Mouse (Mus musculus) liver, adult 2 months (tissue): Measurements from ENCODE around the gene Cacna2d1. TPM values are rescaled to one million over a fixed set of nuclear protein-coding genes. Genes with fewer than 3 reads are reported as not detected.

Source experiments
- DNase-seq: peaks from one replicate; pipeline ENCODE4 v3.0.0-alpha.2; 2011; ENCODE audit warnings: low read depth, low spot score; ENCODE audit errors: extremely low read depth
- H3K27ac ChIP-seq: fragments of 200-500 bp; replicated peaks from 2 replicates; pipeline ENCODE4 v1.5.1; 2012; ENCODE audit warnings: low read depth, mild to moderate bottlenecking, control low read depth, inconsistent platforms, low read length; ENCODE audit not compliant: insufficient read depth
- H3K27me3 ChIP-seq: fragments of 200-500 bp; 2 replicates; pipeline ENCODE4 v1.6.1; 2012; ENCODE audit warnings: mild to moderate bottlenecking, moderate library complexity, low read length, inconsistent platforms; ENCODE audit not compliant: control insufficient read depth, insufficient read depth
- H3K36me3 ChIP-seq: fragments of 200-500 bp; 2 replicates; pipeline ENCODE4 v1.6.1; 2012; ENCODE audit warnings: low read length, inconsistent platforms; ENCODE audit not compliant: control insufficient read depth, insufficient read depth
- H3K4me1 ChIP-seq: fragments of 200-500 bp; 2 replicates; pipeline ENCODE4 v1.6.1; 2011; ENCODE audit warnings: low read length; ENCODE audit not compliant: control insufficient read depth, insufficient read depth
- H3K4me3 ChIP-seq: fragments of 200-500 bp; 2 replicates; pipeline ENCODE4 v1.5.1; 2011; ENCODE audit warnings: low read depth, mild to moderate bottlenecking, control low read depth, low read length, moderate library complexity; ENCODE audit not compliant: insufficient read depth
- H3K79me2 ChIP-seq: fragments of 200-500 bp; 2 replicates; pipeline ENCODE4 v1.6.1; 2012; ENCODE audit warnings: inconsistent platforms, mild to moderate bottlenecking, low read length, moderate library complexity; ENCODE audit not compliant: control insufficient read depth, insufficient read depth
- H3K9ac ChIP-seq: fragments of 200-500 bp; 2 replicates; pipeline ENCODE4 v1.6.1; 2012; ENCODE audit warnings: low read depth, mild to moderate bottlenecking, control low read depth, inconsistent platforms, low read length
- CTCF ChIP-seq: fragments of 200-500 bp; IDR thresholded peaks from 2 replicates; pipeline ENCODE4 v1.5.1; 2011; ENCODE audit warnings: low read depth, low read length, control low read depth
- POLR2A ChIP-seq: fragments of 200-500 bp; IDR thresholded peaks from 2 replicates; pipeline ENCODE4 v1.6.1; 2011; ENCODE audit warnings: low read length, control low read depth; ENCODE audit not compliant: insufficient read depth; ENCODE audit errors: extremely low read depth
- WGBS: fragments of 180-500 bp; shearing (Covaris S2); methylation state at CpG from one replicate; pipeline ENCODE4 v1.1.7; 2018; 5-methylcytosine and 5-hydroxymethylcytosine counted together
- polyA plus RNA-seq: library from polyadenylated mRNA; depleted of rRNA; stranded (reverse); fragments of >200 nt; gene quantifications from 2 replicates; pipeline ENCODE4 v1.2.3, GENCODE M21; 2012
- total RNA-seq: library from RNA; depleted of rRNA; stranded (reverse); fragments of >200 nt; gene quantifications from 2 replicates; pipeline ENCODE4 v1.2.3, GENCODE M21; 2014

Cacna2d1 gene
- total and polyA plus RNA-seq, 2 experiments: 0.10 to 1.1 TPM

GRCm38 (mm10) chr5:16028881-16029280 lies 94.4 kb downstream of the Cacna2d1 start:
- no peaks in the 10 kb centered on the region for H3K4me1 ChIP-seq
- H3K79me2 ChIP-seq: no peaks in the 10 kb centered on the region
- no peak overlapping the region for H3K4me3 ChIP-seq
- no peak overlapping the region for H3K27ac ChIP-seq
- WGBS: 84% methylated on average over 6 of the region's 6 CpGs
- no peaks in the 10 kb centered on the region for H3K27me3 ChIP-seq
- TF ChIP-seq CTCF: no peak
- TF ChIP-seq POLR2A: no peak
- no peak overlapping the region for H3K9ac ChIP-seq
- no peak for DNase-seq
- H3K36me3 ChIP-seq: no peaks in the 10 kb centered on the region

- Histone ChIP-seq H3K9ac (no peak overlapping the region), H3K79me2 (no peaks in the 10 kb centered on the region), H3K36me3 (no peaks in the 10 kb centered on the region), H3K4me1 (no peaks in the 10 kb centered on the region), H3K4me3 (no peak overlapping the region), H3K27ac (no peak overlapping the region), H3K27me3 (no peaks in the 10 kb centered on the region)
- WGBS: 74% methylated on average over 5 of the region's 5 CpGs
- TF ChIP-seq POLR2A: no peak
- no peak for TF ChIP-seq CTCF
- no peak for DNase-seq
These were observed 95.0 kb downstream of the Cacna2d1 start for GRCm38 (mm10) chr5:16029481-16029880.

GRCm38 (mm10) chr5:16033569-16033968 lies 99.1 kb downstream of the Cacna2d1 start:
- H3K36me3 ChIP-seq: no peaks in the 10 kb centered on the region
- H3K4me3 ChIP-seq: no peak overlapping the region
- no peak overlapping the region for H3K27ac ChIP-seq
- no peaks in the 10 kb centered on the region for H3K27me3 ChIP-seq
- no peak for DNase-seq
- no peaks in the 10 kb centered on the region for H3K4me1 ChIP-seq
- no peak for TF ChIP-seq POLR2A
- H3K79me2 ChIP-seq: no peaks in the 10 kb centered on the region
- no peak overlapping the region for H3K9ac ChIP-seq
- 73% methylated on average over 1 of the region's 1 CpGs for WGBS

GRCm38 (mm10) chr5:16035259-16035658 lies 100.8 kb downstream of the Cacna2d1 start:
- H3K4me1 ChIP-seq: no peaks in the 10 kb centered on the region
- H3K36me3 ChIP-seq: no peaks in the 10 kb centered on the region
- WGBS: 76% methylated on average over 1 of the region's 1 CpGs
- no peak overlapping the region for H3K9ac ChIP-seq
- DNase-seq: no peak
- H3K27me3 ChIP-seq: no peaks in the 10 kb centered on the region
- no peak overlapping the region for H3K4me3 ChIP-seq
- no peak for TF ChIP-seq POLR2A
- TF ChIP-seq CTCF: no peak
- H3K27ac ChIP-seq: no peak overlapping the region
- H3K79me2 ChIP-seq: no peaks in the 10 kb centered on the region

- no peaks in the 10 kb centered on the region for H3K79me2 ChIP-seq
- no peak for DNase-seq
- no peak overlapping the region for H3K9ac ChIP-seq
- no peaks in the 10 kb centered on the region for H3K36me3 ChIP-seq
- H3K27ac ChIP-seq: no peak overlapping the region
- WGBS: 82% methylated on average over 6 of the region's 6 CpGs
- H3K4me3 ChIP-seq: no peak overlapping the region
- TF ChIP-seq CTCF (no peak), POLR2A (no peak)
- H3K27me3 ChIP-seq: no peaks in the 10 kb centered on the region
- H3K4me1 ChIP-seq: no peaks in the 10 kb centered on the region
These were observed 110.8 kb downstream of the Cacna2d1 start for GRCm38 (mm10) chr5:16045147-16045878.

GRCm38 (mm10) chr5:16047452-16048191 lies 113.1 kb downstream of the Cacna2d1 start:
- Histone ChIP-seq H3K27me3 (no peaks in the 10 kb centered on the region), H3K27ac (no peak overlapping the region), H3K36me3 (no peaks in the 10 kb centered on the region), H3K9ac (no peak overlapping the region), H3K4me3 (no peak overlapping the region), H3K4me1 (no peaks in the 10 kb centered on the region), H3K79me2 (no peaks in the 10 kb centered on the region)
- WGBS: 64% methylated on average over 10 of the region's 10 CpGs
- TF ChIP-seq CTCF (no peak), POLR2A (no peak)
- peak; percentile 16 for DNase-seq
